Mouse (Mus musculus): ENCODE measurements around the gene Gtf3c5. TPM values are rescaled to one million over a fixed set of nuclear protein-coding genes. Genes with fewer than 3 reads are reported as not detected.

Gtf3c5 gene
- polyA plus RNA-seq, 1 experiment from 2014 or later: 41.9 TPM

- 59% methylated on average over 6 of the region's 6 CpGs for WGBS
- no peak for ATAC-seq (ENCODE audit: insufficient read depth)
- H3K4me2 ChIP-seq: no peak overlapping the region
Observed at GRCm38 (mm10) chr2:28599569-28599900, 16.0 kb upstream of the Gtf3c5 start.

GRCm38 (mm10) chr2:28598692-28599568, 15.4 kb upstream of the Gtf3c5 start:
- Histone ChIP-seq H3K4me3 (ENCODE audit: low read depth, low read length) (no peak overlapping the region), H3K4me2 (no peak overlapping the region), H3K9ac (no peak overlapping the region), H3K9me3 (ENCODE audit: low read depth, low read length) (no peaks in the 10 kb centered on the region), H3K27ac (ENCODE audit: low read depth) (peak overlapping the region; percentile 16; the same call in 1 of the 2 replicates), H3K27me3 (ENCODE audit: insufficient read depth, low read length) (no peaks in the 10 kb centered on the region), H3K4me1 (ENCODE audit: insufficient read depth) (no peaks in the 10 kb centered on the region), H3K36me3 (ENCODE audit: insufficient read depth) (no peaks in the 10 kb centered on the region)
- 51% methylated on average over 12 of the region's 12 CpGs for WGBS
- no peak for ATAC-seq (ENCODE audit: insufficient read depth)
- no peak for TF ChIP-seq CTCF (IDR thresholded peaks at IDR 0.05; ENCODE audit: low read depth)
- DNase-seq: no peak

More at GRCm38 (mm10) chr2:28599569-28599900, 16.0 kb upstream of the Gtf3c5 start:
- no peaks in the 10 kb centered on the region for H3K36me3 ChIP-seq (ENCODE audit: insufficient read depth)
- H3K27ac ChIP-seq (ENCODE audit: low read depth): no peak overlapping the region
- no peak overlapping the region for H3K9ac ChIP-seq
- no peaks in the 10 kb centered on the region for H3K9me3 ChIP-seq (ENCODE audit: low read depth, low read length)
- no peaks in the 10 kb centered on the region for H3K27me3 ChIP-seq (ENCODE audit: insufficient read depth, low read length)
- no peaks in the 10 kb centered on the region for H3K4me1 ChIP-seq (ENCODE audit: insufficient read depth)
- TF ChIP-seq CTCF (IDR thresholded peaks at IDR 0.05; ENCODE audit: low read depth): no peak
- H3K4me3 ChIP-seq (ENCODE audit: low read depth, low read length): no peak overlapping the region
- no peak for DNase-seq

DNA sequence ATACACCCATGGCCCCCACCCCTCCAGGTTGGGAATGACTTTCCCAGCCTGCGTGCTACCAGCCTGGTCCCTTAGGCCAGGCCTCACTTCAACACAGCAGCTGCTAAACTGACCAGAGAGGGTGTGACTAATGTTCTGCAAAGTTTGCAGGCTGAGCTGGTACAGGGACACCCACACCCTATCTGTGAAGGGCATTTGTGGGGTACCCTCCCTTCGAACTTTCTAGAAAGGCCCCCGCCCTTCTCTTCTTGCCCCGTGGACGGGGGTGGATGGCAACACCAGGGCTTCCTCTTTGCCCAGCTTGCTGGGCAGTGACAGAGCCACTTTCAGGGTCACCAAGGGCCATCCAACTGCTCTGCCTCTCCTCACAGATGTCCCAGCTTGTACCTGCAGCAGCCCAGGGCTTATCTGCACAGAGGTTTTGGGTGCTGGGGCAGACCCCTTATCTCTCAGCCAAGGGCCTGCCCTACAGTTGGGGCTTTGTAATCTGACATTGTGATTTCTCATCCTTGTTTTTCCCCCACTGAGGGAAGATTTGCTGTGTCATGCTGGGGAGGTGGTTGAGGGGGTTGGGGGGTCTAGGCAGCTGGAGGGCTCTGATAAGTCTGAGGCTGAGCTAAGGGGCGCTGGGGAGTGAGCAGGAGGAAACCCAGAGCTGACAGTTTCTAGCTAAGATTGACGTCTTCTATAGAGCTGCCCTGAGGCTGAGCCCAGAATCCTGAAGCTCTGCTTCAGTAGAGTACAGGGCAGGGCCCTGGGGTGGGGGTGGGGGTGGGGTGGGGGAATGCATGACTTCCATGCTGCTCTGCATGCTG, 14.4 kb upstream of the Gtf3c5 start:
- H3K9ac ChIP-seq: no peak overlapping the region
- H3K4me3 ChIP-seq (ENCODE audit: low read depth, low read length): no peak overlapping the region
- DNase-seq (no peak), ATAC-seq (ENCODE audit: insufficient read depth) (peak; percentile 58; the same call in 1 of the 2 replicates)
- H3K4me2 ChIP-seq: no peak overlapping the region
- no peak for TF ChIP-seq CTCF (IDR thresholded peaks at IDR 0.05; ENCODE audit: low read depth)
- no peaks in the 10 kb centered on the region for H3K27me3 ChIP-seq (ENCODE audit: insufficient read depth, low read length)
- no peaks in the 10 kb centered on the region for H3K36me3 ChIP-seq (ENCODE audit: insufficient read depth)
- no peak overlapping the region for H3K27ac ChIP-seq (ENCODE audit: low read depth)
- H3K4me1 ChIP-seq (ENCODE audit: insufficient read depth): no peaks in the 10 kb centered on the region
- WGBS: 73% methylated on average over 7 of the region's 7 CpGs
- no peaks in the 10 kb centered on the region for H3K9me3 ChIP-seq (ENCODE audit: low read depth, low read length)

GRCm38 (mm10) chr2:28596998-28597397, 13.4 kb upstream of the Gtf3c5 start:
- TF ChIP-seq CTCF (IDR thresholded peaks at IDR 0.05; ENCODE audit: low read depth): peak; percentile 52
- H3K4me3 ChIP-seq (ENCODE audit: low read depth, low read length): no peak overlapping the region
- no peaks in the 10 kb centered on the region for H3K9me3 ChIP-seq (ENCODE audit: low read depth, low read length)
- no peak for ATAC-seq (ENCODE audit: insufficient read depth)
- no peaks in the 10 kb centered on the region for H3K36me3 ChIP-seq (ENCODE audit: insufficient read depth)
- no peak overlapping the region for H3K27ac ChIP-seq (ENCODE audit: low read depth)
- peak; percentile 27 for DNase-seq
- 88% methylated on average over 7 of the region's 7 CpGs for WGBS
- H3K4me1 ChIP-seq (ENCODE audit: insufficient read depth): no peaks in the 10 kb centered on the region
- no peak overlapping the region for H3K9ac ChIP-seq
- no peaks in the 10 kb centered on the region for H3K27me3 ChIP-seq (ENCODE audit: insufficient read depth, low read length)
- no peak overlapping the region for H3K4me2 ChIP-seq

- ATAC-seq (ENCODE audit: insufficient read depth): no peak
- no peak for DNase-seq
- Histone ChIP-seq H3K27me3 (ENCODE audit: insufficient read depth, low read length) (no peaks in the 10 kb centered on the region), H3K9ac (no peak overlapping the region), H3K36me3 (ENCODE audit: insufficient read depth) (no peaks in the 10 kb centered on the region), H3K4me2 (no peak overlapping the region), H3K4me1 (ENCODE audit: insufficient read depth) (no peaks in the 10 kb centered on the region), H3K9me3 (ENCODE audit: low read depth, low read length) (no peaks in the 10 kb centered on the region), H3K27ac (ENCODE audit: low read depth) (no peak overlapping the region), H3K4me3 (ENCODE audit: low read depth, low read length) (no peak overlapping the region)
- 65% methylated on average over 7 of the region's 7 CpGs for WGBS
- no peak for TF ChIP-seq CTCF (IDR thresholded peaks at IDR 0.05; ENCODE audit: low read depth)
Observed at GRCm38 (mm10) chr2:28596021-28596420, 12.5 kb upstream of the Gtf3c5 start.

DNA sequence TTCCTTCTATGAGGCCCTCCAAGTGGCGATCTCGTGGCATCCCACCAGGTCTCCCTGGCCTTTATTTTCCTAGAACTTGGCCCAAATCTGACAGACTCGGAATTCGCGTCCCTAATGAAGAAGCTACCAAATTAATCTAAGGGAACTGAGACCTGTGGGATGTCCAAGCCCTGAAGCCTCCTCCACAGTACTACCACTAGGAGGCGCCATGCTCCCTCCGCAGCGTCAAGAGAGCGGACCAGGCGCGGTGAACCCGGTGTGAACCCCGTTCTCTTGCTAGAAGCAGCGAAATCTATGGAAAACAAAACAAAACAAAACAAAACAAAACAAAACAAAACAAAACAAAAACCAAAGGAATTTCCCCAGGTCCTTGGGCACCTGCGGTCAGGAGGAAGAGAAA, 9.3 kb upstream of the Gtf3c5 start:
- Histone ChIP-seq H3K4me1 (ENCODE audit: insufficient read depth) (no peaks in the 10 kb centered on the region), H3K4me3 (ENCODE audit: low read depth, low read length) (no peak overlapping the region), H3K9me3 (ENCODE audit: low read depth, low read length) (no peaks in the 10 kb centered on the region), H3K9ac (no peak overlapping the region), H3K36me3 (ENCODE audit: insufficient read depth) (no peaks in the 10 kb centered on the region), H3K27me3 (ENCODE audit: insufficient read depth, low read length) (no peaks in the 10 kb centered on the region), H3K27ac (ENCODE audit: low read depth) (no peak overlapping the region), H3K4me2 (peak overlapping the region; percentile 37; the same call in 1 of the 2 replicates)
- ATAC-seq (ENCODE audit: insufficient read depth) (no peak), DNase-seq (peak; percentile 80)
- 6% methylated on average over 15 of the region's 15 CpGs for WGBS
- TF ChIP-seq CTCF (IDR thresholded peaks at IDR 0.05; ENCODE audit: low read depth): peak; percentile 89

- Histone ChIP-seq H3K4me3 (ENCODE audit: low read depth, low read length) (no peak overlapping the region), H3K9ac (no peak overlapping the region), H3K27ac (ENCODE audit: low read depth) (no peak overlapping the region), H3K4me1 (ENCODE audit: insufficient read depth) (no peaks in the 10 kb centered on the region), H3K9me3 (ENCODE audit: low read depth, low read length) (no peaks in the 10 kb centered on the region), H3K36me3 (ENCODE audit: insufficient read depth) (no peaks in the 10 kb centered on the region), H3K4me2 (no peak overlapping the region), H3K27me3 (ENCODE audit: insufficient read depth, low read length) (no peaks in the 10 kb centered on the region)
- DNase-seq (no peak), ATAC-seq (ENCODE audit: insufficient read depth) (no peak)
- no peak for TF ChIP-seq CTCF (IDR thresholded peaks at IDR 0.05; ENCODE audit: low read depth)
- 77% methylated on average over 2 of the region's 2 CpGs for WGBS
Observed at GRCm38 (mm10) chr2:28591479-28591878, 7.9 kb upstream of the Gtf3c5 start.

Measured in lung, embryonic 14.5 days (tissue).